Mouse (Mus musculus): ENCODE measurements at regions not wholly inside any gene's neighbourhood (a gene's known extent, or its start where the extent isn't known, plus 50 kb on each side); places are given as distances from the start of the nearest gene placed in this dataset.

- no peak overlapping the region for H3K27ac ChIP-seq (replicated peaks; ENCODE audit: low read depth, low read length)
- H3K9ac ChIP-seq (ENCODE audit: low read depth, low read length): no peak overlapping the region
- no peaks in the 10 kb centered on the region for H3K4me1 ChIP-seq (ENCODE audit: control insufficient read depth, insufficient read depth, low read length)
- no peaks in the 10 kb centered on the region for H3K36me3 ChIP-seq (ENCODE audit: control insufficient read depth, insufficient read depth, low read length)
- H3K4me2 ChIP-seq (ENCODE audit: low read depth, low read length): no peak overlapping the region
- ATAC-seq (ENCODE audit: low read depth) (no peak), DNase-seq (ENCODE audit: low spot score) (no peak)
- H3K27me3 ChIP-seq (replicated peaks; ENCODE audit: control insufficient read depth, insufficient read depth, low read length): no peaks in the 10 kb centered on the region
- no peaks in the 10 kb centered on the region for H3K9me3 ChIP-seq (ENCODE audit: control insufficient read depth, low read length)
- 85% methylated on average over 4 of the region's 4 CpGs for WGBS
- no peak overlapping the region for H3K4me3 ChIP-seq (ENCODE audit: low read depth, low read length)
These were observed 146.8 kb downstream of the Ktn1 start for GRCm38 (mm10) chr14:47795062-47795461.

- no peaks in the 10 kb centered on the region for H3K27me3 ChIP-seq (replicated peaks; ENCODE audit: control insufficient read depth, insufficient read depth, low read length)
- no peak overlapping the region for H3K27ac ChIP-seq (replicated peaks; ENCODE audit: low read depth, low read length)
- no peak overlapping the region for H3K4me3 ChIP-seq (ENCODE audit: low read depth, low read length)
- ATAC-seq (ENCODE audit: low read depth) (no peak), DNase-seq (ENCODE audit: low spot score) (no peak)
- no peak overlapping the region for H3K9ac ChIP-seq (ENCODE audit: low read depth, low read length)
- no peaks in the 10 kb centered on the region for H3K36me3 ChIP-seq (ENCODE audit: control insufficient read depth, insufficient read depth, low read length)
- WGBS: 71% methylated on average over 3 of the region's 3 CpGs
- H3K4me1 ChIP-seq (ENCODE audit: control insufficient read depth, insufficient read depth, low read length): no peaks in the 10 kb centered on the region
- no peak overlapping the region for H3K4me2 ChIP-seq (ENCODE audit: low read depth, low read length)
- no peaks in the 10 kb centered on the region for H3K9me3 ChIP-seq (ENCODE audit: control insufficient read depth, low read length)
These were observed 150.0 kb downstream of the Ktn1 start for GRCm38 (mm10) chr14:47798203-47798602.

- H3K27ac ChIP-seq (replicated peaks; ENCODE audit: low read depth, low read length): no peak overlapping the region
- ATAC-seq (ENCODE audit: low read depth): no peak
- peak; percentile 42 for DNase-seq (ENCODE audit: low spot score)
These were observed 151.3 kb downstream of the Ktn1 start for GRCm38 (mm10) chr14:47799564-47799963.

GRCm38 (mm10) chr14:47805202-47805601 is 157.0 kb downstream of the Ktn1 start:
- no peaks in the 10 kb centered on the region for H3K27me3 ChIP-seq (replicated peaks; ENCODE audit: control insufficient read depth, insufficient read depth, low read length)
- H3K36me3 ChIP-seq (ENCODE audit: control insufficient read depth, insufficient read depth, low read length): no peaks in the 10 kb centered on the region
- DNase-seq (ENCODE audit: low spot score) (no peak), ATAC-seq (ENCODE audit: low read depth) (no peak)
- H3K9ac ChIP-seq (ENCODE audit: low read depth, low read length): no peak overlapping the region
- no peak overlapping the region for H3K27ac ChIP-seq (replicated peaks; ENCODE audit: low read depth, low read length)
- no peaks in the 10 kb centered on the region for H3K4me1 ChIP-seq (ENCODE audit: control insufficient read depth, insufficient read depth, low read length)
- no peak overlapping the region for H3K4me3 ChIP-seq (ENCODE audit: low read depth, low read length)
- no peak overlapping the region for H3K4me2 ChIP-seq (ENCODE audit: low read depth, low read length)
- no peaks in the 10 kb centered on the region for H3K9me3 ChIP-seq (ENCODE audit: control insufficient read depth, low read length)
- 92% methylated on average over 1 of the region's 1 CpGs for WGBS

More at GRCm38 (mm10) chr14:47799564-47799963, 151.3 kb downstream of the Ktn1 start:
- Histone ChIP-seq H3K9me3 (ENCODE audit: control insufficient read depth, low read length) (no peaks in the 10 kb centered on the region), H3K4me3 (ENCODE audit: low read depth, low read length) (no peak overlapping the region), H3K36me3 (ENCODE audit: control insufficient read depth, insufficient read depth, low read length) (no peaks in the 10 kb centered on the region), H3K27me3 (replicated peaks; ENCODE audit: control insufficient read depth, insufficient read depth, low read length) (no peaks in the 10 kb centered on the region), H3K9ac (ENCODE audit: low read depth, low read length) (no peak overlapping the region), H3K4me1 (ENCODE audit: control insufficient read depth, insufficient read depth, low read length) (no peaks in the 10 kb centered on the region), H3K4me2 (ENCODE audit: low read depth, low read length) (no peak overlapping the region)
- 52% methylated on average over 2 of the region's 2 CpGs for WGBS

- H3K4me1 ChIP-seq (ENCODE audit: control insufficient read depth, insufficient read depth, low read length): no peaks in the 10 kb centered on the region
- H3K27me3 ChIP-seq (replicated peaks; ENCODE audit: control insufficient read depth, insufficient read depth, low read length): no peaks in the 10 kb centered on the region
- no peaks in the 10 kb centered on the region for H3K36me3 ChIP-seq (ENCODE audit: control insufficient read depth, insufficient read depth, low read length)
- H3K9me3 ChIP-seq (ENCODE audit: control insufficient read depth, low read length): no peaks in the 10 kb centered on the region
- H3K9ac ChIP-seq (ENCODE audit: low read depth, low read length): no peak overlapping the region
- WGBS: 41% methylated on average over 9 of the region's 9 CpGs
- H3K4me3 ChIP-seq (ENCODE audit: low read depth, low read length): no peak overlapping the region
- H3K4me2 ChIP-seq (ENCODE audit: low read depth, low read length): no peak overlapping the region
- DNase-seq (ENCODE audit: low spot score) (no peak), ATAC-seq (ENCODE audit: low read depth) (no peak)
- H3K27ac ChIP-seq (replicated peaks; ENCODE audit: low read depth, low read length): no peak overlapping the region
These were observed 157.7 kb downstream of the Ktn1 start for GRCm38 (mm10) chr14:47805771-47806535.

- Histone ChIP-seq H3K4me1 (ENCODE audit: control insufficient read depth, insufficient read depth, low read length) (no peaks in the 10 kb centered on the region), H3K4me2 (ENCODE audit: low read depth, low read length) (no peak overlapping the region), H3K36me3 (ENCODE audit: control insufficient read depth, insufficient read depth, low read length) (no peaks in the 10 kb centered on the region), H3K9me3 (ENCODE audit: control insufficient read depth, low read length) (no peaks in the 10 kb centered on the region), H3K9ac (ENCODE audit: low read depth, low read length) (no peak overlapping the region), H3K27me3 (replicated peaks; ENCODE audit: control insufficient read depth, insufficient read depth, low read length) (no peaks in the 10 kb centered on the region), H3K4me3 (ENCODE audit: low read depth, low read length) (no peak overlapping the region), H3K27ac (replicated peaks; ENCODE audit: low read depth, low read length) (no peak overlapping the region)
- no peak for DNase-seq (ENCODE audit: low spot score)
- no peak for ATAC-seq (ENCODE audit: low read depth)
- WGBS: 59% methylated on average over 10 of the region's 10 CpGs
These were observed 160.1 kb downstream of the Ktn1 start for GRCm38 (mm10) chr14:47808097-47808910.

- ATAC-seq (ENCODE audit: low read depth): no peak
- H3K36me3 ChIP-seq (ENCODE audit: control insufficient read depth, insufficient read depth, low read length): no peaks in the 10 kb centered on the region
- no peak overlapping the region for H3K4me3 ChIP-seq (ENCODE audit: low read depth, low read length)
- no peak overlapping the region for H3K27ac ChIP-seq (replicated peaks; ENCODE audit: low read depth, low read length)
- H3K27me3 ChIP-seq (replicated peaks; ENCODE audit: control insufficient read depth, insufficient read depth, low read length): no peaks in the 10 kb centered on the region
- H3K4me2 ChIP-seq (ENCODE audit: low read depth, low read length): no peak overlapping the region
- WGBS: 65% methylated on average over 3 of the region's 3 CpGs
- H3K9ac ChIP-seq (ENCODE audit: low read depth, low read length): no peak overlapping the region
- no peak for DNase-seq (ENCODE audit: low spot score)
- no peaks in the 10 kb centered on the region for H3K4me1 ChIP-seq (ENCODE audit: control insufficient read depth, insufficient read depth, low read length)
- H3K9me3 ChIP-seq (ENCODE audit: control insufficient read depth, low read length): no peaks in the 10 kb centered on the region
These were observed 170.0 kb downstream of the Ktn1 start for GRCm38 (mm10) chr14:47818224-47818623.

- H3K4me3 ChIP-seq (ENCODE audit: low read depth, low read length): no peak overlapping the region
- WGBS: 50% methylated on average over 3 of the region's 3 CpGs
- H3K27ac ChIP-seq (replicated peaks; ENCODE audit: low read depth, low read length): no peak overlapping the region
- H3K9ac ChIP-seq (ENCODE audit: low read depth, low read length): no peak overlapping the region
- ATAC-seq (ENCODE audit: low read depth) (no peak), DNase-seq (ENCODE audit: low spot score) (no peak)
- H3K9me3 ChIP-seq (ENCODE audit: control insufficient read depth, low read length): no peaks in the 10 kb centered on the region
- H3K4me2 ChIP-seq (ENCODE audit: low read depth, low read length): no peak overlapping the region
- no peaks in the 10 kb centered on the region for H3K4me1 ChIP-seq (ENCODE audit: control insufficient read depth, insufficient read depth, low read length)
- no peaks in the 10 kb centered on the region for H3K27me3 ChIP-seq (replicated peaks; ENCODE audit: control insufficient read depth, insufficient read depth, low read length)
- H3K36me3 ChIP-seq (ENCODE audit: control insufficient read depth, insufficient read depth, low read length): no peaks in the 10 kb centered on the region
These were observed 170.4 kb downstream of the Ktn1 start for GRCm38 (mm10) chr14:47818641-47819040.

Data from embryonic facial prominence, embryonic 14.5 days (tissue).